Mouse (Mus musculus) erythroid progenitor cell, adult 5-6 weeks (primary cell): ENCODE data around the gene Sigirr. TPM values are rescaled to one million over a fixed set of nuclear protein-coding genes. Genes with fewer than 3 reads are reported as not detected.

Experiments
- ATAC-seq: replicated peaks from 2 replicates; pipeline ENCODE4 v1.8.0; 2016; ENCODE audit warnings: moderate number of reproducible peaks, mild to moderate bottlenecking, moderate TSS enrichment, inconsistent platforms; ENCODE audit not compliant: poor library complexity, low FRiP score, severe bottlenecking
- total RNA-seq, 2 experiments: library from RNA; stranded (forward) in 1 of 2; stranded (reverse) in 1 of 2; fragments of 150-400 nt in 1 of 2; fragments of 186-747, 209-891 nt in 1 of 2; gene quantifications; 2 replicates each; pipeline versions ENCODE4 v1.2.3 to v1.2.4; 2015 to 2017; ENCODE audit warnings: low replicate concordance in 2 of 2

Sigirr gene
- total RNA-seq (2015; ENCODE audit: low replicate concordance) (4.2 and 10.5 TPM in 2 replicates), total RNA-seq (2017; ENCODE audit: low replicate concordance) (1.5 TPM in 1 of 2 replicates, not detected in the other)

GRCm38 (mm10) chr7:141099911-141100691 lies at the start of gene Sigirr:
Sigirr (minus strand) TSS chr7:141100572.
- no peak for ATAC-seq

- ATAC-seq: no peak
Observed at GRCm38 (mm10) chr7:141148639-141149038, 48.3 kb upstream of the Sigirr start.

- ATAC-seq: no peak
Observed at GRCm38 (mm10) chr7:141147044-141147443, 46.7 kb upstream of the Sigirr start.

- peak; percentile 79 for ATAC-seq
Observed at GRCm38 (mm10) chr7:141146043-141146595, 45.7 kb upstream of the Sigirr start.

GRCm38 (mm10) chr7:141145403-141145802 lies 45.0 kb upstream of the Sigirr start:
- ATAC-seq: no peak

GRCm38 (mm10) chr7:141144650-141145049 lies 44.3 kb upstream of the Sigirr start:
- ATAC-seq: no peak

GRCm38 (mm10) chr7:141143861-141144260 lies 43.5 kb upstream of the Sigirr start:
- no peak for ATAC-seq

- ATAC-seq: peak; percentile 60
Observed at GRCm38 (mm10) chr7:141143112-141143511, 42.7 kb upstream of the Sigirr start.

- no peak for ATAC-seq
Observed at GRCm38 (mm10) chr7:141141326-141141725, 41.0 kb upstream of the Sigirr start.

GRCm38 (mm10) chr7:141131904-141132755 lies 31.8 kb upstream of the Sigirr start:
- ATAC-seq: peak; percentile 85

- peak; percentile 77 for ATAC-seq
Observed at GRCm38 (mm10) chr7:141131024-141131820, 30.9 kb upstream of the Sigirr start.

GRCm38 (mm10) chr7:141123517-141123856 lies 23.1 kb upstream of the Sigirr start:
- peak; percentile 35 for ATAC-seq

- ATAC-seq: peak; percentile 92
Observed at GRCm38 (mm10) chr7:141122689-141123516, 22.5 kb upstream of the Sigirr start.

GRCm38 (mm10) chr7:141122245-141122644 lies 21.9 kb upstream of the Sigirr start, which contains the start of gene Ptdss2:
Ptdss2 (plus strand) TSS chr7:141122382.
- no peak for ATAC-seq

- ATAC-seq: no peak
Observed at GRCm38 (mm10) chr7:141121051-141121531, 20.7 kb upstream of the Sigirr start.

GRCm38 (mm10) chr7:141120605-141121004 lies 20.2 kb upstream of the Sigirr start:
- ATAC-seq: no peak

GRCm38 (mm10) chr7:141119487-141119886 lies 19.1 kb upstream of the Sigirr start:
- ATAC-seq: no peak

GRCm38 (mm10) chr7:141117636-141118035 lies 17.3 kb upstream of the Sigirr start, which contains the start of gene Ano9:
Ano9 (minus strand) TSS chr7:141117806.
- ATAC-seq: no peak

- no peak for ATAC-seq
Observed at GRCm38 (mm10) chr7:141115874-141116273, 15.5 kb upstream of the Sigirr start.
